Mouse (Mus musculus): ENCODE measurements around the gene Ube2dnl2.

The Ube2dnl2 gene

DNA sequence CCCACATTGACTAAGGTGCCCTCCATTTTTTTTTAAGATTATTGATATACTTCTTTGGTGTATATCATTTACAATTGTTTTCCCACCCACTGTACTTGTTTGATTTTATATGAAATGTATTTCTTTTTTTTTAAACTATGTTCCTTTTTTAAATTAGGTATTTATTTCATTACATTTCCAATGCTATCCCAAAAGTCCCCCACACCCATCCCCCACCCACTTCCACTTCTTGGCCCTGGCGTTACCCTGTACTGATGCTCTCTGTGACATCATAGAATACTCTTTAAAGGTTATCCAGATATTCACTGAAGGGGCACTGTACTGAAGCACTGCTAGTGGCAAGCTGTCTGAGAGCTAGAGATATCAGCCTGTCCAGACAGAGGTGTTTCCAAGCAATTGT, at the start of gene Ube2dnl2:
Gene Ube2dnl2 (plus strand): TSS at position 301 of the 400 bp plus-strand sequence.
- DNase-seq: no peak

DNA sequence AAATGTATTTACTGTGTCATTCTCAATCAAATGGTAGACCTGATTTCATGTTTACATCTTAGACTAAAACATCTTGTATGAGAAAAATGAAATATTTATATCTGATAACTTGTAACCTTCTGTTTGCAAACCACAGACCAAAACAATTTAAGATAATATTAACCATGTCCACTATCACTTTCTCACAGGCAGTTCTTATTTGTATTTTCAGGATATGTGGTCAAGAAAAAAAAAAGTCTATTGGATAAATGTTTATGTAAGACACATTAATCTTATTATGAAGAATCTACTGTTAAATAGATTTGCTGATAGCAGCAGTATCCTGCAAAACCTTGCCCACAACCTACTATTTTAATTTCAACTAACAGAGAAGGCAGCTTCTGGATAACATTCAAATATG, 11.9 kb upstream of the Ube2dnl2 start:
- DNase-seq: no peak

DNA sequence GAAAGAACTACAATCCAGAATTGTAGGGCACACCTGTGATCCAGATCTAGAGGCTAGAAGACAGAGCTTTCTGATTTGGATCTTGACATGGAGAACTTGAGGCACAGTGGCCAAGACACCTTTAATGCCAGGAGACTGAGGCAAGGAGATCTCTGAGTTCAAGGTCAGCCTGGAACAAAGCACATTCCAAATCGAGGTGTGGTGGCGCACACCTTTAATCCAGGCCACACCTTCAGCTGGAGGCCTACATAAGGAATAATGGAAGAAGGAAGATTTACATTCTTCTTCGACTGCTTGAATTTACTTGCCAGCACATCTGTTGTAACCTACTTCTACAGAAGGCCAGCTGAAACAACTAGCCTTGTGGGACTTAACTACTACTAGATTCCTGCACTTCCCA, 9.9 kb upstream of the Ube2dnl2 start:
- DNase-seq: no peak

DNA sequence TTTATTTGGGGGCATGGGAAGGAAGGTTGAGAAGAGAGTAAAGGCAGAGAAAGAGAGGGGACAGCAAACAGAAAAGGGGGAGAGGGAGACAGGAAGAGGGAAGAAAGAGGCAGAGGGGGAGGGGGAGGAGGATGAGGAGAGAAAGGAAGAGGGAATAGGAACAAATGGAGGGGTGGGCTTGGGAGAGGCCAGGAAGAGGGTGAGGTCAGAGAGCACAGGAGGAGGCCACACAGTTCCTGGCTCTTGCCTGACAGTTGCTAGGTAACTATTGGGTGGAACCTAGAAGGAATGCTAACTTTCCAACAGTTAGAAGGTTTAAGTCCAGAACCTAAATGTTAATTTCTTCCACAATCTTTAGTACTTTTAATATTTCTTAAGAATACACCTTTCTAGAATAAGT, 4.0 kb upstream of the Ube2dnl2 start:
- DNase-seq: no peak

DNA sequence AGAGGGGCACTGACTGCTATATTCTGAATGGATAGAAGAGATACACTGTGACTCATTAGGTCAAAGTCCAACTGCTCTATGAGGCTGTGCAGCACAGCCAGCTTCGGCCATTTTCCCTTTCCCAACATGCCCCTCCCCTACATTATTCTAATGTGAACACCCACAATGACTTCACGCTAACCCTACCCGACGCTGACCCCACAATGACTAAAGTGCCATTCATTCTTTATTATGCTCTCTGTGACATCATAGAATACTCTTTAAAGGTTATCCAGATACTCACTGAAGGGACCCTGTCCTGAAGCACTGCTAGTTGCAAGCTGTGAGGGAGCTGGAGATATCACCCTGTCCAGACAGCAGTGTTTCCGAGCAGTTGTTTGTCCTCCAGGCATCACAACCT, 2.7 kb upstream of the Ube2dnl2 start, which contains the start of gene Ube2dnl1:
Gene Ube2dnl1 (plus strand): TSS at position 301 of the 400 bp plus-strand sequence.
- DNase-seq: no peak

DNA sequence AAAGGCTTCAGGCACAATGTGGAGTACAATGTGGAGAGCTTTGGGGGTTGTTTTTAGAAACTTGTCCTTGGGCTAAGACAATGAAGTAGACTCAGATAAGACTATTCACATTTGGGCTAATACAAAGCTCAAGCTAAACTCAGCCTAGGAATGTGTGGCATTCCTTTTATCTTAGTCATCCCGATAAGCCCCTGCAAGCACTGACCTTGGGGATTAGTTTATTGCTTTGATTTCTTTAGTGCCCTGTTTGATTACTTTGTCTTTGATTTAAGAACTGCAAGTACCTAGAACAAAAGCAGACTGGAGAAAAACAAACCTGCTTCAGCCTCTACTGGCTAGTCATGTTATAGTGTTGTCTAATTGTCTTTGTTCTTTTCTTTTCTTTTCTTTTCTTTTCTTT, 47.7 kb downstream of the Ube2dnl2 start:
- DNase-seq: no peak

Measured in kidney, postnatal 10 days (tissue).